Mouse (Mus musculus) liver, postnatal 0 days (tissue): Measurements from ENCODE around the gene Hist1h2ab.
A peak's percentile ranks its signal among the peaks of the same experiment; 100 is the strongest.

Source experiments
- CTCF ChIP-seq: sonication (generic); IDR thresholded peaks from 2 replicates; pipeline ENCODE4 v1.5.1; 2016; ENCODE audit warnings: antibody characterized with exemption, low read depth
- EP300 ChIP-seq: IDR thresholded peaks from 2 replicates; pipeline ENCODE4 v1.6.1; 2016; ENCODE audit warnings: antibody characterized with exemption, low read depth, mild to moderate bottlenecking

DNA sequence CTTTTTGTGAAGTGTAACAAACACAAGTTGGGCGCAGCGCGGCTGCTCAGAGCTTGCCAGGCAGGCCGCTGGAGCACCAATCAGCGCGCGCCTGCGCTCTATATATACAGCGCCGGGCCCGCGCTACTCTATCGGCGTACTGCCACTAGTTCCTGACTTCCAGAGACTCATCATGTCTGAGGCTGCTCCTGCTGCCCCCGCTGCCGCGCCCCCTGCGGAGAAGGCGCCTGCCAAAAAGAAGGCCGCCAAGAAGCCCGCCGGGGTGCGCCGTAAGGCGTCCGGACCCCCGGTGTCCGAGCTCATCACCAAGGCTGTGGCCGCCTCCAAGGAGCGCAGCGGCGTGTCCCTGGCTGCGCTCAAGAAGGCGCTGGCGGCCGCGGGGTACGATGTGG, 12.3 kb upstream of the Hist1h2ab start, which contains the start of gene Hist1h1c:
- TF ChIP-seq CTCF (peak; percentile 39; the same call in 1 of the 2 replicates), EP300 (no peak)
